In the genomic region with DNA sequence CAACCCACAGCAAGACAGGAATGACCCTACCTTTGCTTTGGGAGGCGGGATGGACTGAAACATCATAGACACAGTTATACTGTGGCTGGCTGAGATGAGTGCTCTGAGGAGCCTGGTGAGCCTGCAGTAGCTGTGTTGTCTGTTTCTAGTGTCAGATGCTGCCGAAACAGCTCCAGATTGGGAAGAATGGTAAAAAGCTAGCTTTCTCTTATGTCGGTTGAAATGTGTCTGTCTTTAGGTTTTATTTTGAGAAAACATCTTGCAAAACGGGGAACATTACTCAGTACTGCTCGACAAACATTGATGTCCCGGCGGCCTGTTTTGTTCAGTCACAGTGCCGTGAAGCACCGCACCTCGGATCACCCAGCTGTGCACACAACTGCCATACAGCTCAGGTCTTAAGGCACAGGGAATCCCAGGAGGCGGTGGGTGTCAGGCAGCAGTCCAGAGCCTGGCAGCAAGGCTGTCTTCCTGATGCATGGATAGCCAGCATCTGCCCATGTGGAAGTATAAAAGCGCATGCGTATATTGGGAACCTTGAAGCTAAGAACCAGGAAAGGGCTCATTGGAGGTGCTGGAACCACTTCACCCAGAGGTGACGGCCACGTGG, we compare ENCODE assay signal across 20 mouse cellular contexts.
DNase-seq lines count a peak whose midpoint lies in the region; ATAC-seq lines count a peak whose summit lies in the region.
"Had no signal": no experiment of that assay in that cellular context is flagged by ENCODE, and none has a peak within 500 bp of the region (broad histone marks: within the 10 kb centered on the region; RNA-seq: fewer than 3 reads in every experiment).

No protein-coding gene starts in this region.

- peak overlapping the region; percentile 9; the same call in 1 of the 2 replicates for H3K4me3 ChIP-seq in hindbrain, embryonic 10.5 days
- H3K4me3 ChIP-seq in hindbrain, embryonic 16.5 days (ENCODE audit: low read length), result no peak overlapping the region
- no peak overlapping the region for H3K4me3 ChIP-seq in forebrain, embryonic 11.5 days (ENCODE audit: low read depth, low read length)
- no peak overlapping the region for H3K4me3 ChIP-seq in hindbrain, embryonic 13.5 days
- no peak overlapping the region for H3K4me3 ChIP-seq in midbrain, embryonic 15.5 days
- H3K4me3 ChIP-seq in kidney, embryonic 14.5 days (ENCODE audit: low read length), result no peak overlapping the region
- H3K4me3 ChIP-seq in kidney, embryonic 15.5 days (replicated peaks), result no peak overlapping the region
- H3K4me3 ChIP-seq: embryonic facial prominence, embryonic 13.5 days; heart, embryonic 12.5 days; stomach, embryonic 15.5 days had no signal

- WGBS in hindbrain, embryonic 10.5 days, result 74% methylated on average over 15 of the region's 15 CpGs
- WGBS in hindbrain, embryonic 16.5 days, result 51% methylated on average over 15 of the region's 15 CpGs
- WGBS in forebrain, embryonic 11.5 days, result 74% methylated on average over 15 of the region's 15 CpGs
- WGBS in hindbrain, embryonic 13.5 days, result 58% methylated on average over 15 of the region's 15 CpGs
- WGBS in midbrain, embryonic 15.5 days, result 47% methylated on average over 15 of the region's 15 CpGs
- WGBS in kidney, embryonic 14.5 days, result 83% methylated on average over 15 of the region's 15 CpGs
- 81% methylated on average over 15 of the region's 15 CpGs for WGBS in kidney, embryonic 15.5 days

- H3K9me3 ChIP-seq in hindbrain, embryonic 10.5 days, result no peaks in the 10 kb centered on the region
- H3K9me3 ChIP-seq in hindbrain, embryonic 16.5 days (ENCODE audit: control insufficient read depth, low read length), result no peaks in the 10 kb centered on the region
- no peaks in the 10 kb centered on the region for H3K9me3 ChIP-seq in forebrain, embryonic 11.5 days (ENCODE audit: control insufficient read depth, low read length)
- H3K9me3 ChIP-seq in hindbrain, embryonic 13.5 days, result no peaks in the 10 kb centered on the region
- no peaks in the 10 kb centered on the region for H3K9me3 ChIP-seq in midbrain, embryonic 15.5 days
- no peaks in the 10 kb centered on the region for H3K9me3 ChIP-seq in kidney, embryonic 14.5 days (ENCODE audit: control insufficient read depth, low read length)
- no peaks in the 10 kb centered on the region for H3K9me3 ChIP-seq in kidney, embryonic 15.5 days (replicated peaks)
- H3K9me3 ChIP-seq: embryonic facial prominence, embryonic 13.5 days; heart, embryonic 12.5 days; stomach, embryonic 15.5 days had no signal

- H3K4me2 ChIP-seq in hindbrain, embryonic 16.5 days (ENCODE audit: low read length), result no peak overlapping the region
- 0 out of 2 replicates have a peak overlapping the region, but pooled peaks have one; percentile 8 for H3K4me2 ChIP-seq in forebrain, embryonic 11.5 days (ENCODE audit: low read depth, low read length, severe bottlenecking)
- no peak overlapping the region for H3K4me2 ChIP-seq in hindbrain, embryonic 13.5 days
- H3K4me2 ChIP-seq in midbrain, embryonic 15.5 days, result no peak overlapping the region
- H3K4me2 ChIP-seq in kidney, embryonic 14.5 days (replicated peaks; ENCODE audit: low read depth, low read length), result no peak overlapping the region
- no peak overlapping the region for H3K4me2 ChIP-seq in kidney, embryonic 15.5 days
- H3K4me2 ChIP-seq: embryonic facial prominence, embryonic 13.5 days; heart, embryonic 12.5 days; stomach, embryonic 15.5 days had no signal

- H3K36me3 ChIP-seq in hindbrain, embryonic 10.5 days, result peaks cover 65% of the 10 kb centered on the region
- no peaks in the 10 kb centered on the region for H3K36me3 ChIP-seq in hindbrain, embryonic 16.5 days (ENCODE audit: control insufficient read depth, insufficient read depth, low read length)
- no peaks in the 10 kb centered on the region; the same call in 1 of the 2 replicates for H3K36me3 ChIP-seq in forebrain, embryonic 11.5 days (ENCODE audit: control insufficient read depth, insufficient read depth, low read length)
- H3K36me3 ChIP-seq in hindbrain, embryonic 13.5 days, result no peaks in the 10 kb centered on the region
- no peaks in the 10 kb centered on the region for H3K36me3 ChIP-seq in midbrain, embryonic 15.5 days (replicated peaks)
- no peaks in the 10 kb centered on the region for H3K36me3 ChIP-seq in kidney, embryonic 14.5 days (ENCODE audit: control insufficient read depth, insufficient read depth, low read length)
- H3K36me3 ChIP-seq in kidney, embryonic 15.5 days, result no peaks in the 10 kb centered on the region
- H3K36me3 ChIP-seq: embryonic facial prominence, embryonic 13.5 days; heart, embryonic 12.5 days; stomach, embryonic 15.5 days had no signal

- H3K4me1 ChIP-seq in hindbrain, embryonic 10.5 days (replicated peaks), result peaks cover 86% of the 10 kb centered on the region
- peaks cover 28% of the 10 kb centered on the region for H3K4me1 ChIP-seq in hindbrain, embryonic 16.5 days (ENCODE audit: control insufficient read depth, insufficient read depth, low read depth, low read length)
- peaks cover 54% of the 10 kb centered on the region for H3K4me1 ChIP-seq in forebrain, embryonic 11.5 days (replicated peaks; ENCODE audit: control insufficient read depth, insufficient read depth, low read length)
- H3K4me1 ChIP-seq in hindbrain, embryonic 13.5 days (replicated peaks), result peaks cover 71% of the 10 kb centered on the region
- H3K4me1 ChIP-seq in midbrain, embryonic 15.5 days, result peaks cover 90% of the 10 kb centered on the region
- no peaks in the 10 kb centered on the region for H3K4me1 ChIP-seq in kidney, embryonic 14.5 days (ENCODE audit: control insufficient read depth, insufficient read depth, low read length)
- H3K4me1 ChIP-seq in kidney, embryonic 15.5 days, result 0 out of 2 replicates have a peak, but pooled peaks cover 7% of the 10 kb centered on the region

- no peak for ATAC-seq in hindbrain, embryonic 16.5 days
- ATAC-seq in forebrain, embryonic 11.5 days (replicated peaks; ENCODE audit: low FRiP score), result no peak
- ATAC-seq in hindbrain, embryonic 13.5 days (ENCODE audit: low FRiP score), result no peak
- no peak for ATAC-seq in midbrain, embryonic 15.5 days (replicated peaks)
- ATAC-seq in kidney, embryonic 14.5 days (ENCODE audit: low FRiP score, low TSS enrichment), result no peak
- ATAC-seq in kidney, embryonic 15.5 days (replicated peaks; ENCODE audit: low FRiP score), result no peak

- no peak for DNase-seq in hindbrain, embryonic 10.5 days (ENCODE audit: low spot score)
- no peak for DNase-seq in forebrain, embryonic 11.5 days (ENCODE audit: low spot score)
- DNase-seq in right cerebral cortex, postnatal 36 days (ENCODE audit: low spot score in 2 of 2), result no peak
- DNase-seq: adrenal gland, postnatal 36 days; gastrocnemius, postnatal 36 days; heart, postnatal 36 days; kidney, adult 11 months; kidney, postnatal 25 days; lung, postnatal 10 days; retina, postnatal 1 day; spleen, adult 18-20 months had no signal

- H3K27ac ChIP-seq in hindbrain, embryonic 10.5 days, result peak overlapping the region; percentile 91
- H3K27ac ChIP-seq in hindbrain, embryonic 16.5 days (ENCODE audit: low read depth, low read length), result no peak overlapping the region
- H3K27ac ChIP-seq in forebrain, embryonic 11.5 days (ENCODE audit: low read depth, low read length), result peak overlapping the region; percentile 78
- H3K27ac ChIP-seq in hindbrain, embryonic 13.5 days, result peak overlapping the region; percentile 68
- peak overlapping the region; percentile 85 for H3K27ac ChIP-seq in midbrain, embryonic 15.5 days
- no peak overlapping the region for H3K27ac ChIP-seq in kidney, embryonic 14.5 days (ENCODE audit: low read depth, low read length)
- H3K27ac ChIP-seq in kidney, embryonic 15.5 days, result no peak overlapping the region
- H3K27ac ChIP-seq: embryonic facial prominence, embryonic 13.5 days; liver, embryonic 14.5 days; stomach, embryonic 15.5 days had no signal

- H3K27me3 ChIP-seq in hindbrain, embryonic 10.5 days (ENCODE audit: insufficient read depth, poor library complexity, severe bottlenecking), result 0 out of 2 replicates have a peak, but pooled peaks cover 4% of the 10 kb centered on the region
- H3K27me3 ChIP-seq in hindbrain, embryonic 16.5 days (replicated peaks; ENCODE audit: control insufficient read depth, insufficient read depth, low read length), result no peaks in the 10 kb centered on the region
- peaks cover 2% of the 10 kb centered on the region; the same call in 1 of the 2 replicates for H3K27me3 ChIP-seq in forebrain, embryonic 11.5 days (ENCODE audit: control insufficient read depth, insufficient read depth, low read length)
- no peaks in the 10 kb centered on the region for H3K27me3 ChIP-seq in hindbrain, embryonic 13.5 days
- no peaks in the 10 kb centered on the region for H3K27me3 ChIP-seq in midbrain, embryonic 15.5 days (replicated peaks)
- H3K27me3 ChIP-seq in kidney, embryonic 14.5 days (ENCODE audit: control insufficient read depth, insufficient read depth, low read length), result peaks cover 19% of the 10 kb centered on the region
- peaks cover 44% of the 10 kb centered on the region for H3K27me3 ChIP-seq in kidney, embryonic 15.5 days
- H3K27me3 ChIP-seq: stomach, embryonic 15.5 days had no signal

- no peak overlapping the region for H3K9ac ChIP-seq in hindbrain, embryonic 16.5 days (ENCODE audit: low read depth, low read length)
- H3K9ac ChIP-seq in forebrain, embryonic 11.5 days (ENCODE audit: low read length), result no peak overlapping the region
- peak overlapping the region; percentile 51; the same call in 1 of the 2 replicates for H3K9ac ChIP-seq in hindbrain, embryonic 13.5 days
- H3K9ac ChIP-seq in midbrain, embryonic 15.5 days, result no peak overlapping the region
- no peak overlapping the region for H3K9ac ChIP-seq in kidney, embryonic 14.5 days (ENCODE audit: low read depth, low read length)
- no peak overlapping the region for H3K9ac ChIP-seq in kidney, embryonic 15.5 days
- H3K9ac ChIP-seq: embryonic facial prominence, embryonic 13.5 days; heart, embryonic 12.5 days; liver, embryonic 14.5 days; stomach, embryonic 15.5 days had no signal

Comparison
In these comparisons a context has a peak if more than half of its experiments do, and no peak if none do; other contexts are left out.
1. H3K27ac ChIP-seq: peak in hindbrain, embryonic 10.5 days (single experiment), forebrain, embryonic 11.5 days (single experiment), hindbrain, embryonic 13.5 days (single experiment) and midbrain, embryonic 15.5 days (single experiment); none in hindbrain, embryonic 16.5 days (single experiment), kidney, embryonic 14.5 days (single experiment) and kidney, embryonic 15.5 days (single experiment).